Mouse (Mus musculus) kidney, adult 9 months (tissue): ENCODE measurements around the gene Apbb2.
"Not testable (repeated sequence)": the region's sequence is repeated elsewhere in the genome, so short reads cannot be mapped to it uniquely, and the experiment has no call there.

Experiments
- DNase-seq: peaks from one replicate; pipeline ENCODE4 v3.0.0; 2022

Apbb2 gene

DNA sequence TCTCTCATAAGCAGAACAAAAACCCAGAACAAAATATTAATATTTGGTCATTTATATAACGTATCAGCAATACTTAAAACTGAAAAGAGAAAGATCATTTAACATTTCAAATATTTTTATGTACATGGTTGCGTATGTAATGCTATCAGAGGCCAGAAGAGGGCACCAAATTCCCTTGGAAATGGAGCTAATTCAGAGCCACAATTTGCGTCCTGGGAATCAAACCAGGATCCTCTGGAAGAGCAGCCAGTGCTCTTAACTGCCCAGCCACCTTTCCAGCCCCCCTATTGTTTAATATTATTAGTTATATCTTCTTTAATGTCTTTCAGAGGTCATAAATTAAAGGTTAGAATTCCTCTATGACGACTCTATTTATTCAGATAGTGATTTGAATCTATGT lies 355.2 kb downstream of the Apbb2 start:
- DNase-seq = peak; percentile 43

DNA sequence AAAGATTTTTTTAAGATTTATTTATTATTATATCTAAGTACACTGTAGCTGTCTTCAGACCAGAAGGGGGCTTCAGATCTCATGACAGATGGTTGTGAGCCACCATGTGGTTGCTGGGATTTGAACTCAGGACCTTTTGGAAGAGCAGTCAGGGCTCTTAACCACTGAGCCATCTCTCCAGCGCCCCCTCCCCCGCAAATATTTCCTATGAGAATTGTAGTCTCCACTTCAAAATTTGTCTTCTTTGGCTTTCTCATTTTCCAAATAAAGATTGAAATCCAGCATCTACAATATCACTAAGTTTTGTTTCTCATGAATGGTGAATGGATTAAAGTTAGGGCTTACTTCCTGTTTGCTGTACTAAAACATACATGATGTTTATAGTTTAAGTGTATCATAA lies 356.1 kb downstream of the Apbb2 start:
- DNase-seq = no peak

DNA sequence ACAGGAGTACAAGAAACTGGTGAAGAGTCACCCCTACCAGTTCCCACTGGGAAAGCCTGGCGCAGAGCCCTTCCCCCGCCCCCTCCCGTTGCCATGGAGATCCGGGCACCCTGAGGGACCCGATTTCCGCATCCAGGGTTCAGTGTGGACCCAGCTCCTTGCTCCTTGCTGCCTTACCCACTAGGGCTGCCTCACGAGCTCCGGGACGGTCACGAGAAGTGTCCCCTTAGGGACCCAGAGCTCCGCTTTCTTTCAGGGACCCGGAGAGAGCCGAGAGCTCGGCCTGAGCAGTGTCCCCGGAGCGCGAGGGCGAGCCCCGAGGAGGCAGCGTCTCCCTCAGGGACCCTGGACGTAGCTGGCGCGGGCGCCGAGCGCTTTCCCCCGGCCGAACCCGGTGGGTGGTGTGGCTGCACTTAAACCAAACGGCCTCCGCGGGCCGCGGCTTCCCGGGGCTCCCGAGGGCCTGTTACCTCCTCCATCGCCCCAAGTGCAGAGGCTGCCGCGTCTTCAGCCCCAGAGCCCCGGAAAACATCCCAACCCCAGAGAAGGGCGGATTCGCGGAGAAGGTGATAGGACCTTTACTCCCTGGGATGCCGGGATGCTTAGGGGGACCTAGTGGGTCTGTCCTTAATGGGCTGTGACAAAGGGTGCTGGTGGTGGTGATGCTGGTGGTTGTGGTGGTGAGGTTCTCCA lies 358.7 kb downstream of the Apbb2 start, which contains the start of gene Nsun7:
Gene Nsun7 (plus strand): TSS at position 142 of the 693 bp plus-strand sequence.
- peak; percentile 85 for DNase-seq

DNA sequence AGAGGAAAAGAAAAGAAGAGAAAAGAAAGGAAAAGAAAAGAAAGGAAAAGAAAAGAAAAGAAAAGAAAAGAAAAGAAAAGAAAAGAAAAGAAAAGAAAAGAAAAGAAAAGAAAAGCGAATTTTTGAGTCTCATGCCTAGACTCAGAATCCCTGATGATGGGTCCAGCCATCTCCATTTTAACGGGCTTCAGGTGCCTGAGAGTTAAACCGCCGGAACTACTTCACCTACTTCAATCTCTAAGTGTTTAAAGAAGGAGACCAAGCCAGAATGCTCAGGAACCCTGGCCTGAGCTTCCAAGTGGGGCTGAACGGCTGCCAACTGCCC lies 359.2 kb downstream of the Apbb2 start:
- not testable (repeated sequence) for DNase-seq

DNA sequence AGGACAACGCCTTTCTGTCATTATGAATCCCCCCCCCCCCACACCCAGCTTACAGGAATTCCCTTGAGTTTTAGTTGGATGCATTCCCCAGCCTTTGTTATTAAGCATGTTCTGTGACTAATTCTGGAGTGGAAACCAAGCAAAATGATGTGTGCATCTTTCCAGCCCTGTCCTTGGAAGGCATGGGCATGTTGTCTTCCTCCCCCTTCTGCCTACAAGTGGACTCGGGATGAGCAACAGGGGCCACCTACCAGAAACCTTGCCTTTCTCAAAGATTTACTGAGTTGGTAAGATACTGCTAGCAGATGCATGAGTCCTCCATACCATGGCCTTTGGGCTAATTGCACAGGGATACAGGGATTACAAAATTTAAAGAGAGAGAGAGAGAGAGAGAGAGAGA lies 359.6 kb downstream of the Apbb2 start:
- DNase-seq = no peak

DNA sequence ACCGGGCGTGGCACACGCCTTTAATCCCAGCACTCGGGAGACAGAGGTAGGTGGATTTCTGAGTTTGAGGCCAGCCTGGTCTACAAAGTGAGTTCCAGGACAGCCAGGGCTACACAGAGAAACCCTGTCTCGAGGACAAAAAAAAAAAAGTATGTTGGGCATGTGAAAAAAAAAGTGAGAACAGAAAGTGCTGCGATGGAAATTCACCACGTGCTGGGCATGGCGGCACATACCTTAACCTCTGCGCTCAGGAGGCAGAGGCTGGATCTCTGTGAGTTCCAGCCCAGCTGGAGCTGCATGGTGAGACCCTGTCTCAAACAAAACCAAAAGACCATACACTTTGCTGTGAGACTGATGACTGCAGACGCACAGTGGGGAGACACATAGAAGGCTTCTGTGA lies 363.5 kb downstream of the Apbb2 start:
- DNase-seq = no peak

DNA sequence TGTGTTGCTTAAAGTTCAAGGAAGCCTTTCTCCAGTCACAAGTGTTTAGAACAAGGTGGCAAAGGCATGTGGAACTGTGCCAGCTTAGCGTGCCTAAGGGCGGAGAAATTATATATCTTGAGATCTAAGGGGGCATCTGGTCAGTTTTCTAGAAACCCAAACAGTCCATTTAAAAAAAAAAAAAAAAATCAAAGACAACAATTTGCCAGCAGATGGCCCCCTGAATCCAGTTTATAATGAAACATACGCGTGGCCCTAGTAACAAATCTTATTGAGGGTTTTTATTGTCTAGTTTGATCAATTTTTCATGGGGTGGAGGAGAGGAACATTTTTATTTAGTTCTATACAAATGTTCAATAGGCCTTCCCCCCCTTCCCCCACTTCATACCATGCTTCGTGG lies 365.4 kb downstream of the Apbb2 start:
- no peak for DNase-seq
